Mouse (Mus musculus): ENCODE measurements around the gene Ncoa5. TPM values are rescaled to one million over a fixed set of nuclear protein-coding genes. Genes with fewer than 3 reads are reported as not detected.

The Ncoa5 gene
- polyA plus RNA-seq, 1 experiment from 2014 or later = 79.5 TPM

DNA sequence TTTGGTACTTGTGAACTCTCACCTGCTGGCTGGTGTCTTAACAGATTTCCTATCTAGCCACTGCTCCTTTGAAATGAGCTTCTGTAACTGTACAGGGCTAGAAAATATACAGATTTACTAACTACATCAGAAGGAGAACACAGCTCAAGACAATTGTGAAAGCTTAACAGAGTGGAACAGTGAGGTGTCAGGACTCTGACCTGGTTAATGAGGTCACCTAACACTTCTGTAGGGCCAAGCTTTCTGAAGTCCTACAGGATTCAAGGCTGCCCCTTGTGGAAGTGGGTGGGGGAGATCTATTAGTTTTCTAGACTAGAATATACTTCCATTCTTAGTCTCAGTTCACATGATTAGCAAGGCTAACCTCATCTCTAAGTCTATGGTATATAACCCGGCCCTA, 26.7 kb downstream of the Ncoa5 start:
- no peaks in the 10 kb centered on the region for H3K27me3 ChIP-seq (ENCODE audit: control insufficient read depth, insufficient read depth, low read length)
- H3K36me3 ChIP-seq (ENCODE audit: control insufficient read depth, insufficient read depth, low read length) = peaks cover 37% of the 10 kb centered on the region; the same call in 1 of the 2 replicates
- H3K4me2 ChIP-seq (replicated peaks; ENCODE audit: low read depth, low read length) = no peak overlapping the region
- H3K4me1 ChIP-seq (replicated peaks; ENCODE audit: control insufficient read depth, insufficient read depth, low read length) = no peaks in the 10 kb centered on the region
- no peak overlapping the region for H3K9ac ChIP-seq (ENCODE audit: low read depth, low read length)
- no peak overlapping the region for H3K27ac ChIP-seq (ENCODE audit: low read depth, low read length)
- no peak for DNase-seq (ENCODE audit: low spot score)
- H3K4me3 ChIP-seq (ENCODE audit: low read depth, low read length) = no peak overlapping the region
- no peaks in the 10 kb centered on the region for H3K9me3 ChIP-seq (ENCODE audit: control insufficient read depth, low read length)
- no peak for ATAC-seq (ENCODE audit: low FRiP score)
- WGBS = 96% methylated on average over 1 of the region's 1 CpGs

GRCm38 (mm10) chr2:165006813-165007212, 27.9 kb downstream of the Ncoa5 start:
- Histone ChIP-seq H3K27me3 (ENCODE audit: control insufficient read depth, insufficient read depth, low read length) (no peaks in the 10 kb centered on the region), H3K4me1 (replicated peaks; ENCODE audit: control insufficient read depth, insufficient read depth, low read length) (no peaks in the 10 kb centered on the region), H3K9ac (ENCODE audit: low read depth, low read length) (no peak overlapping the region), H3K4me3 (ENCODE audit: low read depth, low read length) (no peak overlapping the region), H3K27ac (ENCODE audit: low read depth, low read length) (no peak overlapping the region), H3K9me3 (ENCODE audit: control insufficient read depth, low read length) (no peaks in the 10 kb centered on the region), H3K4me2 (replicated peaks; ENCODE audit: low read depth, low read length) (no peak overlapping the region), H3K36me3 (ENCODE audit: control insufficient read depth, insufficient read depth, low read length) (peaks cover 47% of the 10 kb centered on the region)
- ATAC-seq (ENCODE audit: low FRiP score) (no peak), DNase-seq (ENCODE audit: low spot score) (no peak)
- 95% methylated on average over 4 of the region's 4 CpGs for WGBS

DNA sequence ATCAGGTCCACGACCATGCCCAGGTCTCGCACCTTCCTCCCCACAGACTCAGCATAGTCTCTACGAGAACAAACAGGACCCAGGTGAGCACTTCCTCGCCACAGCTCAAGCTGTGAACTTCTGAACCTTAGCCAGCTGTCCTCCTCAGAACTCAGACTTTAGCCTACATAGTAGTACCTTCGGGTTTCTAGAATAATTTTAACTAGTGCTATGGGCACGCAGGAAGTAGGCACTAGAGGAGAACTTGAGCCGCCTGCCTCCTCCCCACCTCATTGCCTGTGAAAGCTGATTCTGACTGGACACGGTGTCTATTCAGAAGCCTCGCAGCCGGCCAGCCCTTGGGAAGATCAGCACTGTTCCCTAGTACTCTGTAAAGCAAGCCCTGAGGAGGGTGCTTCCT, 30.4 kb downstream of the Ncoa5 start:
- H3K36me3 ChIP-seq (ENCODE audit: control insufficient read depth, insufficient read depth, low read length) = peaks cover 50% of the 10 kb centered on the region
- no peaks in the 10 kb centered on the region for H3K9me3 ChIP-seq (ENCODE audit: control insufficient read depth, low read length)
- no peak overlapping the region for H3K4me2 ChIP-seq (replicated peaks; ENCODE audit: low read depth, low read length)
- H3K27ac ChIP-seq (ENCODE audit: low read depth, low read length) = no peak overlapping the region
- no peak for DNase-seq (ENCODE audit: low spot score)
- 89% methylated on average over 10 of the region's 10 CpGs for WGBS
- H3K4me3 ChIP-seq (ENCODE audit: low read depth, low read length) = no peak overlapping the region
- no peak for ATAC-seq (ENCODE audit: low FRiP score)
- no peaks in the 10 kb centered on the region for H3K27me3 ChIP-seq (ENCODE audit: control insufficient read depth, insufficient read depth, low read length)
- no peaks in the 10 kb centered on the region for H3K4me1 ChIP-seq (replicated peaks; ENCODE audit: control insufficient read depth, insufficient read depth, low read length)
- no peak overlapping the region for H3K9ac ChIP-seq (ENCODE audit: low read depth, low read length)

DNA sequence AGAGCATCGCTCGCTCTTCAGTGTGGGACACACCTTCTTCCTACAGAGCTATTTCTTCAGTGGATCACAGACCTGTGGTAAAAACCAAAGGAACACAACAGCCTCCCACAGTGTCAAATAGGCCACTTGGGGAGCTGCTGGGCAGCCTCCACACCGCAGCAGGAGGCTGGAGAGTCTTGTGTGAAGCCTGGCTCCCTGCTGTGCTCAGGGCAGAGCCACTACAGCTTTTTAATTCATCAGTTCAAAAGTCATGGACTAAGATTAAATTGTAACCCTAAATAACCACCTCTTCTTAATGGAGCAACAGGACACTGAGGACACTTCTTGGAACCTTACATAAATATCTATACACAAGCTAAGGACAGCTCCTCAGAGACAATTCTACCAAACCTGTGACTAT, 31.6 kb downstream of the Ncoa5 start:
- DNase-seq (ENCODE audit: low spot score) (no peak), ATAC-seq (ENCODE audit: low FRiP score) (no peak)
- H3K4me2 ChIP-seq (replicated peaks; ENCODE audit: low read depth, low read length) = no peak overlapping the region
- WGBS = 78% methylated on average over 3 of the region's 3 CpGs
- no peak overlapping the region for H3K9ac ChIP-seq (ENCODE audit: low read depth, low read length)
- no peak overlapping the region for H3K4me3 ChIP-seq (ENCODE audit: low read depth, low read length)
- H3K4me1 ChIP-seq (replicated peaks; ENCODE audit: control insufficient read depth, insufficient read depth, low read length) = no peaks in the 10 kb centered on the region
- H3K36me3 ChIP-seq (ENCODE audit: control insufficient read depth, insufficient read depth, low read length) = peaks cover 44% of the 10 kb centered on the region
- H3K9me3 ChIP-seq (ENCODE audit: control insufficient read depth, low read length) = no peaks in the 10 kb centered on the region
- no peak overlapping the region for H3K27ac ChIP-seq (ENCODE audit: low read depth, low read length)
- H3K27me3 ChIP-seq (ENCODE audit: control insufficient read depth, insufficient read depth, low read length) = peaks cover 10% of the 10 kb centered on the region

DNA sequence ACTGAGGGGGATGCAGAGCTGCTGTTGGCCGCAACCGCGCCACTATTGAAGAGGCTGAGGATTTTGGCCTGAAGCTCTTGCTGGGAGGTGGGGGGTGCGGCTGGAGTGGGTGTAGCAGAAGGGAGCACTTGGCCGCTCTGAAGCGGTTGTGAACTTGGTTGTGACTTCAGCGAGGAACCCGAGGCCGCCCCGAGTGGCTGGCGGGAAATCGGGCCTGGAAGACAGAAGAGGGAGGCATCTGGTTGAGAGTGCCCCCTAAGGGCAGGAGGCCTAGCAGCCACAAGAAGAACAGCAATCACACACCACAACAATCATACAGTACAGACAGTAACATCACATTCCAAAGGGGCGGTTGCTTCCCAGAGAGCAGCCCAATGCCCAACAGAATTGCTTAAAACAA, 32.7 kb downstream of the Ncoa5 start:
- no peak overlapping the region for H3K4me2 ChIP-seq (replicated peaks; ENCODE audit: low read depth, low read length)
- H3K4me3 ChIP-seq (ENCODE audit: low read depth, low read length) = no peak overlapping the region
- no peak overlapping the region for H3K27ac ChIP-seq (ENCODE audit: low read depth, low read length)
- no peaks in the 10 kb centered on the region for H3K9me3 ChIP-seq (ENCODE audit: control insufficient read depth, low read length)
- ATAC-seq (ENCODE audit: low FRiP score) (no peak), DNase-seq (ENCODE audit: low spot score) (no peak)
- peaks cover 18% of the 10 kb centered on the region for H3K27me3 ChIP-seq (ENCODE audit: control insufficient read depth, insufficient read depth, low read length)
- H3K36me3 ChIP-seq (ENCODE audit: control insufficient read depth, insufficient read depth, low read length) = peaks cover 36% of the 10 kb centered on the region
- peaks cover 9% of the 10 kb centered on the region; the same call in 1 of the 2 replicates for H3K4me1 ChIP-seq (replicated peaks; ENCODE audit: control insufficient read depth, insufficient read depth, low read length)
- 84% methylated on average over 13 of the region's 13 CpGs for WGBS
- H3K9ac ChIP-seq (ENCODE audit: low read depth, low read length) = no peak overlapping the region

GRCm38 (mm10) chr2:164997721-164998428, 36.8 kb downstream of the Ncoa5 start:
- no peaks in the 10 kb centered on the region for H3K9me3 ChIP-seq (ENCODE audit: control insufficient read depth, low read length)
- H3K4me2 ChIP-seq (replicated peaks; ENCODE audit: low read depth, low read length) = peak overlapping the region; percentile 38
- peaks cover 18% of the 10 kb centered on the region for H3K36me3 ChIP-seq (ENCODE audit: control insufficient read depth, insufficient read depth, low read length)
- peak overlapping the region; percentile 45 for H3K9ac ChIP-seq (ENCODE audit: low read depth, low read length)
- H3K27ac ChIP-seq (ENCODE audit: low read depth, low read length) = no peak overlapping the region
- ATAC-seq (ENCODE audit: low FRiP score) (no peak; the same call in 1 of the 2 replicates), DNase-seq (ENCODE audit: low spot score) (peak; percentile 45)
- H3K4me1 ChIP-seq (replicated peaks; ENCODE audit: control insufficient read depth, insufficient read depth, low read length) = peaks cover 9% of the 10 kb centered on the region; the same call in 1 of the 2 replicates
- H3K4me3 ChIP-seq (ENCODE audit: low read depth, low read length) = peak overlapping the region; percentile 23
- 3% methylated on average over 48 of the region's 52 CpGs for WGBS
- peaks cover 25% of the 10 kb centered on the region for H3K27me3 ChIP-seq (ENCODE audit: control insufficient read depth, insufficient read depth, low read length)

- Histone ChIP-seq H3K27me3 (ENCODE audit: control insufficient read depth, insufficient read depth, low read length) (peaks cover 25% of the 10 kb centered on the region), H3K9me3 (ENCODE audit: control insufficient read depth, low read length) (no peaks in the 10 kb centered on the region), H3K4me1 (replicated peaks; ENCODE audit: control insufficient read depth, insufficient read depth, low read length) (peaks cover 9% of the 10 kb centered on the region; the same call in 1 of the 2 replicates), H3K4me2 (replicated peaks; ENCODE audit: low read depth, low read length) (peak overlapping the region; percentile 38), H3K9ac (ENCODE audit: low read depth, low read length) (peak overlapping the region; percentile 45), H3K27ac (ENCODE audit: low read depth, low read length) (no peak overlapping the region), H3K36me3 (ENCODE audit: control insufficient read depth, insufficient read depth, low read length) (peaks cover 11% of the 10 kb centered on the region; the same call in 1 of the 2 replicates), H3K4me3 (ENCODE audit: low read depth, low read length) (peak overlapping the region; percentile 23)
- DNase-seq (ENCODE audit: low spot score) (peak; percentile 41), ATAC-seq (ENCODE audit: low FRiP score) (no peak)
- WGBS = 10% methylated on average over 48 of the region's 49 CpGs
Observed at GRCm38 (mm10) chr2:164996848-164997720, 37.6 kb downstream of the Ncoa5 start.

DNA sequence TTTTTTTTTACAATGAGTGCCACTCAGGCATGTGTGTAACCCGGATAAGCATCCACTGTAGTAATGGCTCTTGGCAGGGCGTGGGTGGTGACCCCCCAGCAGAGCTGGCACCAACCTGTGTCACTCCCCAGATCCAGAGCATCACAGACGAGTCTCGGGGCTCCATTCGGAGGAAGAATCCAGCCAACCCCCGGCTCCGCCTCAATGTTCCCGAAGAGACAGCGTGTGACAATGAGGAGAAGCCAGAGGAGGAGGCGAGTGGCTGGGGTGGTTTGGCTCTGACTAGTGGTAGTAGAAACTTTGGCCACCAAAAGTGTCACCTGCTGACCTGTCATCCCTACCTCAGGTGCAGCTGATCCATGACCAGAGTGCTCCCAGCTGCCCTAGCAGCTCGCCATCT, 38.7 kb downstream of the Ncoa5 start:
- ATAC-seq (ENCODE audit: low FRiP score) = no peak
- Histone ChIP-seq H3K27me3 (ENCODE audit: control insufficient read depth, insufficient read depth, low read length) (peaks cover 25% of the 10 kb centered on the region), H3K36me3 (ENCODE audit: control insufficient read depth, insufficient read depth, low read length) (peaks cover 3% of the 10 kb centered on the region; the same call in 1 of the 2 replicates), H3K9me3 (ENCODE audit: control insufficient read depth, low read length) (no peaks in the 10 kb centered on the region), H3K27ac (ENCODE audit: low read depth, low read length) (no peak overlapping the region), H3K9ac (ENCODE audit: low read depth, low read length) (no peak overlapping the region), H3K4me2 (replicated peaks; ENCODE audit: low read depth, low read length) (no peak overlapping the region), H3K4me1 (replicated peaks; ENCODE audit: control insufficient read depth, insufficient read depth, low read length) (peaks cover 9% of the 10 kb centered on the region; the same call in 1 of the 2 replicates), H3K4me3 (ENCODE audit: low read depth, low read length) (no peak overlapping the region)
- 74% methylated on average over 10 of the region's 11 CpGs for WGBS
- DNase-seq (ENCODE audit: low spot score) = no peak
